ENCODE assay signal across 14 mouse cellular contexts in the genomic region with DNA sequence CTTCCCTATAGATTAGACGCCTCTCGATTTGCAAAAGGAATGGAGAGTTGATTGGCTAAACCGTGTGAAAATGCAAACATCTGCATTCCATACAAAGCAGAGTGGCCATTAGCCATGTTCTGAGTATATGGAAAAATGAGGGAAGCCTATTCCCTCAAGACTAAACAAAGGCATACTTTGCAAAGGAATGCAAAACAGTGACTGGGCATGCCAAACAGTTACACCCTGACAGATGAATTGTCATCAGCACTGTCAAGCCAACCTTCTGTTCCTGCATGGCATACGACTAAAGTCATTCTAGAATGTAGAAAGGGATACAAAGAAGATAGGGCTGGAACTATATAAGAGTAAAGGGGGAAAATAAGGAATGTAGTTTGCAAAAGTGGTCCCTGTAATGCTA.
DNase-seq lines count a peak whose midpoint lies in the region; ATAC-seq and TF ChIP-seq lines count a peak whose summit lies in the region.
"Had no signal": no experiment of that assay in that cellular context is flagged by ENCODE, and none has a peak within 500 bp of the region (broad histone marks: within the 10 kb centered on the region; RNA-seq: fewer than 3 reads in every experiment).

No protein-coding gene starts in this region.

- TF ChIP-seq EP300 in heart, postnatal 0 days (IDR thresholded peaks at IDR 0.05; ENCODE audit: low read depth) = no peak

- no peak for TF ChIP-seq CTCF in heart, postnatal 0 days (IDR thresholded peaks at IDR 0.05; ENCODE audit: low read depth)
- TF ChIP-seq CTCF in forebrain, postnatal 0 days (IDR thresholded peaks at IDR 0.05; ENCODE audit: low read depth) = no peak

- peak; percentile 7 for DNase-seq in embryonic facial prominence, embryonic 11.5 days (ENCODE audit: low spot score)
- no peak for DNase-seq in embryonic facial prominence, embryonic 10.5 days (ENCODE audit: low spot score)
- DNase-seq in heart, postnatal 0 days (ENCODE audit: low spot score) = peak; percentile 26
- DNase-seq in heart, postnatal 4 days = no peak
- peak; percentile 73 for DNase-seq in brain, adult 2 months (ENCODE audit: low read depth, low spot score)
- DNase-seq in forebrain, postnatal 0 days = peak; percentile 69
- no peak for DNase-seq in ovary, postnatal 10 days (ENCODE audit: low spot score)
- DNase-seq: B cell, adult 2 months; heart, postnatal 36 days; retina, postnatal 1 day; thymus, postnatal 4 days had no signal

- H3K36me3 ChIP-seq in embryonic facial prominence, embryonic 11.5 days (replicated peaks; ENCODE audit: control insufficient read depth, insufficient read depth, low read depth, low read length) = no peaks in the 10 kb centered on the region
- no peaks in the 10 kb centered on the region for H3K36me3 ChIP-seq in embryonic facial prominence, embryonic 10.5 days (replicated peaks)
- peaks cover 4% of the 10 kb centered on the region; the same call in 1 of the 2 replicates for H3K36me3 ChIP-seq in heart, postnatal 0 days (replicated peaks; ENCODE audit: control insufficient read depth, insufficient read depth, low read length)
- no peaks in the 10 kb centered on the region for H3K36me3 ChIP-seq in forebrain, postnatal 0 days (ENCODE audit: insufficient read depth)
- H3K36me3 ChIP-seq: kidney, embryonic 15.5 days; liver, embryonic 12.5 days had no signal

- WGBS in embryonic facial prominence, embryonic 11.5 days = 53% methylated on average over 4 of the region's 4 CpGs
- WGBS in embryonic facial prominence, embryonic 10.5 days = 66% methylated on average over 4 of the region's 4 CpGs
- WGBS in heart, postnatal 0 days = 38% methylated on average over 4 of the region's 4 CpGs
- 27% methylated on average over 4 of the region's 4 CpGs for WGBS in forebrain, postnatal 0 days

- H3K4me1 ChIP-seq in embryonic facial prominence, embryonic 11.5 days (ENCODE audit: control insufficient read depth, insufficient read depth, low read length) = no peaks in the 10 kb centered on the region
- H3K4me1 ChIP-seq in embryonic facial prominence, embryonic 10.5 days = peaks cover 29% of the 10 kb centered on the region
- H3K4me1 ChIP-seq in heart, postnatal 0 days (ENCODE audit: control insufficient read depth, insufficient read depth) = peaks cover 35% of the 10 kb centered on the region
- H3K4me1 ChIP-seq in forebrain, postnatal 0 days (ENCODE audit: insufficient read depth) = 0 out of 2 replicates have a peak, but pooled peaks cover 9% of the 10 kb centered on the region
- H3K4me1 ChIP-seq: liver, embryonic 12.5 days had no signal

- no peak overlapping the region for H3K27ac ChIP-seq in embryonic facial prominence, embryonic 11.5 days (replicated peaks; ENCODE audit: low read depth, low read length)
- H3K27ac ChIP-seq in embryonic facial prominence, embryonic 10.5 days (replicated peaks) = no peak overlapping the region
- H3K27ac ChIP-seq in heart, postnatal 0 days (ENCODE audit: low read depth) = peak overlapping the region; percentile 63
- no peak overlapping the region for H3K27ac ChIP-seq in forebrain, postnatal 0 days (ENCODE audit: low read depth, low read length)
- H3K27ac ChIP-seq: kidney, embryonic 15.5 days; layer of hippocampus, adult 2 months; liver, embryonic 12.5 days had no signal

- no peaks in the 10 kb centered on the region for H3K9me3 ChIP-seq in embryonic facial prominence, embryonic 11.5 days (replicated peaks; ENCODE audit: control insufficient read depth, low read length)
- no peaks in the 10 kb centered on the region for H3K9me3 ChIP-seq in embryonic facial prominence, embryonic 10.5 days
- H3K9me3 ChIP-seq in heart, postnatal 0 days (replicated peaks; ENCODE audit: control insufficient read depth, low read length) = no peaks in the 10 kb centered on the region
- no peaks in the 10 kb centered on the region for H3K9me3 ChIP-seq in forebrain, postnatal 0 days (ENCODE audit: low read length)
- H3K9me3 ChIP-seq: kidney, embryonic 15.5 days; liver, embryonic 12.5 days had no signal

- ATAC-seq in embryonic facial prominence, embryonic 11.5 days (replicated peaks; ENCODE audit: insufficient number of reproducible peaks, low FRiP score, low TSS enrichment, low read depth) = no peak
- ATAC-seq in heart, postnatal 0 days (ENCODE audit: insufficient read depth, low read depth) = no peak
- ATAC-seq in forebrain, postnatal 0 days = peak; percentile 88
- ATAC-seq: liver, embryonic 12.5 days had no signal

- H3K9ac ChIP-seq in embryonic facial prominence, embryonic 11.5 days (replicated peaks; ENCODE audit: low read length) = no peak overlapping the region
- no peak overlapping the region for H3K9ac ChIP-seq in heart, postnatal 0 days (replicated peaks; ENCODE audit: low read depth, low read length)
- no peak overlapping the region for H3K9ac ChIP-seq in forebrain, postnatal 0 days
- H3K9ac ChIP-seq: kidney, embryonic 15.5 days; liver, embryonic 12.5 days had no signal

- H3K4me2 ChIP-seq in embryonic facial prominence, embryonic 11.5 days (ENCODE audit: low read depth, low read length) = no peak overlapping the region
- H3K4me2 ChIP-seq in heart, postnatal 0 days (ENCODE audit: low read depth, low read length) = no peak overlapping the region
- no peak overlapping the region for H3K4me2 ChIP-seq in forebrain, postnatal 0 days (ENCODE audit: low read depth)
- H3K4me2 ChIP-seq: kidney, embryonic 15.5 days; liver, embryonic 12.5 days had no signal

- H3K4me3 ChIP-seq in embryonic facial prominence, embryonic 11.5 days (ENCODE audit: low read depth, low read length) = no peak overlapping the region
- H3K4me3 ChIP-seq in embryonic facial prominence, embryonic 10.5 days = no peak overlapping the region
- no peak overlapping the region for H3K4me3 ChIP-seq in heart, postnatal 0 days (ENCODE audit: low read depth, low read length)
- H3K4me3 ChIP-seq in forebrain, postnatal 0 days (ENCODE audit: low read depth, low read length) = no peak overlapping the region
- H3K4me3 ChIP-seq: kidney, embryonic 15.5 days; layer of hippocampus, adult 2 months; liver, embryonic 12.5 days had no signal

- H3K27me3 ChIP-seq in embryonic facial prominence, embryonic 11.5 days (ENCODE audit: control insufficient read depth, insufficient read depth, low read length) = no peaks in the 10 kb centered on the region
- H3K27me3 ChIP-seq in embryonic facial prominence, embryonic 10.5 days (replicated peaks; ENCODE audit: low read depth, poor library complexity, severe bottlenecking) = no peaks in the 10 kb centered on the region
- H3K27me3 ChIP-seq in heart, postnatal 0 days (ENCODE audit: control insufficient read depth, insufficient read depth, low read length) = no peaks in the 10 kb centered on the region
- no peaks in the 10 kb centered on the region for H3K27me3 ChIP-seq in forebrain, postnatal 0 days (ENCODE audit: insufficient read depth, low read length)
- H3K27me3 ChIP-seq: kidney, embryonic 15.5 days; liver, embryonic 12.5 days had no signal

Comparison
In these comparisons a context has a peak if more than half of its experiments do, and no peak if none do; other contexts are left out.
1. DNase-seq: peak in embryonic facial prominence, embryonic 11.5 days (single experiment), heart, postnatal 0 days (single experiment), brain, adult 2 months (single experiment) and forebrain, postnatal 0 days (single experiment); none in embryonic facial prominence, embryonic 10.5 days (single experiment), heart, postnatal 4 days (single experiment) and ovary, postnatal 10 days (single experiment).